Comparison of ENCODE assay signal across 28 mouse cellular contexts in the genomic region with DNA sequence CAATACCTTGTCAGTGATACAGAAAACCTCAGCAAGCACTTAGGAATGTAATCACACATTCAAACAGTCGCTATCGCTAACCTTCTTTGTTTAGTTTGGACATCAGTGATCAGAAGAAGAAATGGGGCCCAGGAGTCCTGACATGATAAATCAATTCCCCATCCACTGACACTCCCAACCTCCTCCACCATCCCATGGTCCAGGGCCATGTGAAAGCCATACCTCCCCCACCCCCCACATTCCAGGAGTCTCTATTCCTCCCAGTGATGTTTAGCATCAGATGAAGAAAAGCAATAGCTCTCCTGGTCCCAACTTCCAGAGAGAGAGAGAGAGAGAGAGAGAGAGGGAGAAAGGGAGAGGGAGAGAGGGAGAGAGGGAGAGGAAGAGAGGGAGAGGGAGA. TPM values are rescaled to one million over a fixed set of nuclear protein-coding genes. Genes with fewer than 3 reads are reported as not detected.
DNase-seq lines count a peak whose midpoint lies in the region; ATAC-seq and TF ChIP-seq lines count a peak whose summit lies in the region.
"Had no signal": no experiment of that assay in that cellular context is flagged by ENCODE, and none has a peak within 500 bp of the region (broad histone marks: within the 10 kb centered on the region; RNA-seq: fewer than 3 reads in every experiment).

No protein-coding gene starts in this region.

- H3K4me1 ChIP-seq in heart, embryonic 13.5 days, result peaks cover 66% of the 10 kb centered on the region
- H3K4me1 ChIP-seq in lung, embryonic 14.5 days (ENCODE audit: insufficient read depth), result peaks cover 29% of the 10 kb centered on the region
- H3K4me1 ChIP-seq in lung, postnatal 0 days (ENCODE audit: insufficient read depth, low read depth, low read length), result peaks cover 11% of the 10 kb centered on the region; the same call in 1 of the 2 replicates
- H3K4me1 ChIP-seq in embryonic facial prominence, embryonic 13.5 days, result peaks cover 44% of the 10 kb centered on the region
- H3K4me1 ChIP-seq in limb, embryonic 10.5 days, result peaks cover 67% of the 10 kb centered on the region
- H3K4me1 ChIP-seq: liver, embryonic 15.5 days had no signal

- no peaks in the 10 kb centered on the region for H3K27me3 ChIP-seq in heart, embryonic 13.5 days (replicated peaks)
- H3K27me3 ChIP-seq in lung, embryonic 14.5 days (ENCODE audit: insufficient read depth, low read length), result no peaks in the 10 kb centered on the region
- H3K27me3 ChIP-seq in lung, postnatal 0 days (replicated peaks; ENCODE audit: insufficient read depth, low read length), result no peaks in the 10 kb centered on the region
- no peaks in the 10 kb centered on the region for H3K27me3 ChIP-seq in embryonic facial prominence, embryonic 13.5 days
- no peaks in the 10 kb centered on the region for H3K27me3 ChIP-seq in limb, embryonic 10.5 days (ENCODE audit: low read depth, poor library complexity, severe bottlenecking)
- H3K27me3 ChIP-seq: heart, embryonic 12.5 days; intestine, embryonic 15.5 days; limb, embryonic 12.5 days; liver, embryonic 15.5 days; lung, embryonic 15.5 days; neural tube, embryonic 13.5 days had no signal

- H3K4me2 ChIP-seq in heart, embryonic 13.5 days, result no peak overlapping the region
- H3K4me2 ChIP-seq in lung, embryonic 14.5 days, result no peak overlapping the region
- no peak overlapping the region for H3K4me2 ChIP-seq in lung, postnatal 0 days (replicated peaks; ENCODE audit: low read depth, low read length)
- no peak overlapping the region for H3K4me2 ChIP-seq in embryonic facial prominence, embryonic 13.5 days
- H3K4me2 ChIP-seq: heart, embryonic 12.5 days; intestine, embryonic 15.5 days; limb, embryonic 12.5 days; liver, embryonic 15.5 days; lung, embryonic 15.5 days; midbrain, embryonic 12.5 days; neural tube, embryonic 13.5 days had no signal

- WGBS in heart, embryonic 13.5 days, result 69% methylated on average over 2 of the region's 2 CpGs
- 38% methylated on average over 2 of the region's 2 CpGs for WGBS in lung, embryonic 14.5 days
- 37% methylated on average over 2 of the region's 2 CpGs for WGBS in lung, postnatal 0 days
- 46% methylated on average over 2 of the region's 2 CpGs for WGBS in embryonic facial prominence, embryonic 13.5 days
- WGBS in limb, embryonic 10.5 days, result 42% methylated on average over 2 of the region's 2 CpGs

- no peak for TF ChIP-seq EP300 in lung, postnatal 0 days (IDR thresholded peaks at IDR 0.05)

- DNase-seq in heart, postnatal 10 days, result no peak
- DNase-seq in lung, embryonic 14.5 days, result no peak
- no peak for DNase-seq in lung, postnatal 0 days (ENCODE audit: low spot score)
- no peak for DNase-seq in limb, embryonic 10.5 days (ENCODE audit: low spot score)
- no peak for DNase-seq in layer of hippocampus, postnatal 25 days (ENCODE audit: extremely low spot score in 1 of 2, low spot score in 1 of 2)
- DNase-seq: adrenal gland, postnatal 36 days; cerebellum, adult 18-20 months; cerebellum, postnatal 10 days; gastrocnemius, postnatal 10 days; heart, adult 18-20 months; heart, postnatal 14 days; kidney, adult 8-10 months; layer of hippocampus, postnatal 36 days; lung, postnatal 36 days; thymus, adult 2 months; thymus, postnatal 36 days had no signal

- intact Hi-C loops in heart, postnatal 10 days (cut with DNase I), result no loop called here

- H3K27ac ChIP-seq in heart, embryonic 13.5 days (replicated peaks), result 0 out of 2 replicates have a peak overlapping the region, but pooled peaks have one; percentile 65
- H3K27ac ChIP-seq in lung, embryonic 14.5 days (ENCODE audit: low read depth), result no peak overlapping the region
- no peak overlapping the region for H3K27ac ChIP-seq in lung, postnatal 0 days (ENCODE audit: low read length)
- peak overlapping the region; percentile 0; the same call in 1 of the 2 replicates for H3K27ac ChIP-seq in embryonic facial prominence, embryonic 13.5 days
- H3K27ac ChIP-seq in limb, embryonic 10.5 days, result peak overlapping the region; percentile 39
- H3K27ac ChIP-seq: hindbrain, embryonic 10.5 days; hindbrain, postnatal 0 days; intestine, embryonic 15.5 days; limb, embryonic 12.5 days; liver, embryonic 15.5 days; lung, embryonic 15.5 days; midbrain, embryonic 12.5 days; neural tube, embryonic 13.5 days had no signal

- H3K4me3 ChIP-seq in heart, embryonic 13.5 days, result no peak overlapping the region
- H3K4me3 ChIP-seq in lung, embryonic 14.5 days (ENCODE audit: low read depth, low read length), result no peak overlapping the region
- no peak overlapping the region for H3K4me3 ChIP-seq in lung, postnatal 0 days (ENCODE audit: low read depth, low read length)
- H3K4me3 ChIP-seq in embryonic facial prominence, embryonic 13.5 days, result no peak overlapping the region
- no peak overlapping the region for H3K4me3 ChIP-seq in limb, embryonic 10.5 days
- H3K4me3 ChIP-seq: heart, embryonic 12.5 days; hindbrain, embryonic 10.5 days; intestine, embryonic 15.5 days; limb, embryonic 12.5 days; liver, embryonic 15.5 days; lung, embryonic 15.5 days; midbrain, embryonic 12.5 days; neural tube, embryonic 13.5 days had no signal

- H3K9ac ChIP-seq in heart, embryonic 13.5 days, result no peak overlapping the region
- no peak overlapping the region for H3K9ac ChIP-seq in lung, embryonic 14.5 days
- H3K9ac ChIP-seq in lung, postnatal 0 days (replicated peaks; ENCODE audit: low read depth), result no peak overlapping the region
- H3K9ac ChIP-seq in embryonic facial prominence, embryonic 13.5 days, result no peak overlapping the region
- H3K9ac ChIP-seq: heart, embryonic 12.5 days; intestine, embryonic 15.5 days; limb, embryonic 12.5 days; liver, embryonic 15.5 days; lung, embryonic 15.5 days; midbrain, embryonic 12.5 days; neural tube, embryonic 13.5 days had no signal

- no peak for ATAC-seq in heart, embryonic 13.5 days (ENCODE audit: extremely low read depth, insufficient number of reproducible peaks, low FRiP score, low TSS enrichment)
- ATAC-seq in lung, embryonic 14.5 days (ENCODE audit: insufficient read depth), result peak; percentile 18; the same call in 1 of the 2 replicates
- ATAC-seq in lung, postnatal 0 days, result no peak
- ATAC-seq in embryonic facial prominence, embryonic 13.5 days (ENCODE audit: insufficient number of reproducible peaks, insufficient read depth, low FRiP score, low TSS enrichment, low read depth), result no peak
- ATAC-seq: CD4-positive, CD25-positive, alpha-beta regulatory T cell, adult 4 months; hindbrain, postnatal 0 days; intestine, embryonic 15.5 days had no signal

- TF ChIP-seq CTCF in lung, embryonic 14.5 days (IDR thresholded peaks at IDR 0.05; ENCODE audit: low read depth), result no peak
- TF ChIP-seq CTCF in lung, postnatal 0 days (IDR thresholded peaks at IDR 0.05), result no peak

- H3K9me3 ChIP-seq in heart, embryonic 13.5 days, result no peaks in the 10 kb centered on the region
- no peaks in the 10 kb centered on the region for H3K9me3 ChIP-seq in lung, embryonic 14.5 days (ENCODE audit: low read depth, low read length)
- no peaks in the 10 kb centered on the region for H3K9me3 ChIP-seq in lung, postnatal 0 days (ENCODE audit: low read length)
- no peaks in the 10 kb centered on the region for H3K9me3 ChIP-seq in embryonic facial prominence, embryonic 13.5 days
- no peaks in the 10 kb centered on the region for H3K9me3 ChIP-seq in limb, embryonic 10.5 days (replicated peaks)
- H3K9me3 ChIP-seq: heart, embryonic 12.5 days; hindbrain, embryonic 10.5 days; intestine, embryonic 15.5 days; limb, embryonic 12.5 days; liver, embryonic 15.5 days; lung, embryonic 15.5 days; midbrain, embryonic 12.5 days; neural tube, embryonic 13.5 days had no signal

- peaks cover 37% of the 10 kb centered on the region for H3K36me3 ChIP-seq in heart, embryonic 13.5 days
- H3K36me3 ChIP-seq in lung, embryonic 14.5 days (ENCODE audit: insufficient read depth), result peaks cover 31% of the 10 kb centered on the region; the same call in 1 of the 2 replicates
- H3K36me3 ChIP-seq in lung, postnatal 0 days (ENCODE audit: insufficient read depth, low read length), result no peaks in the 10 kb centered on the region; the same call in 1 of the 2 replicates
- peaks cover 5% of the 10 kb centered on the region for H3K36me3 ChIP-seq in embryonic facial prominence, embryonic 13.5 days
- peaks cover 53% of the 10 kb centered on the region for H3K36me3 ChIP-seq in limb, embryonic 10.5 days
- H3K36me3 ChIP-seq: intestine, embryonic 15.5 days; liver, embryonic 15.5 days; neural tube, embryonic 13.5 days had no signal

RNA-seq across cellular contexts. Expression of a gene that starts 28.5 kb away (rescaled TPM):
- 23.2 and 23.7 TPM in 2 replicates for polyA plus RNA-seq in heart, embryonic 13.5 days (2015; fragmentation: Nextera tagmentation; extraction: Ambion mirVana)
- 10 to 100 TPM; 67.4 to 78.3 TPM for total RNA-seq in heart, postnatal 10 days (2021)
- polyA plus RNA-seq in lung, embryonic 14.5 days (2014; fragmentation: Nextera tagmentation; extraction: Ambion mirVana), result 48.8 TPM in 2 replicates
- 23.9 and 32.5 TPM in 2 replicates for polyA plus RNA-seq in lung, postnatal 0 days (2015; fragmentation: Nextera tagmentation; extraction: Ambion mirVana)
- 47.7 and 49.9 TPM in 2 replicates for polyA plus RNA-seq in embryonic facial prominence, embryonic 13.5 days (2015; fragmentation: Nextera tagmentation; extraction: Ambion mirVana)
- polyA plus RNA-seq in limb, embryonic 10.5 days (2016; fragmentation: Nextera tagmentation; extraction: Ambion mirVana), result 44.7 and 55.9 TPM in 2 replicates
- total RNA-seq in layer of hippocampus, postnatal 25 days (2021), result 100 to 1,000 TPM in 1 of 2 experiments, 10 to 100 TPM in 1; 98.0 to 114 TPM

Comparison
In these comparisons a context has a peak if more than half of its experiments do, and no peak if none do; other contexts are left out.
1. H3K27ac ChIP-seq: peak in heart, embryonic 13.5 days (single experiment), embryonic facial prominence, embryonic 13.5 days (single experiment) and limb, embryonic 10.5 days (single experiment); none in lung, embryonic 14.5 days (single experiment) and lung, postnatal 0 days (single experiment).